Mouse (Mus musculus): ENCODE measurements around the gene Pxn.

DNA sequence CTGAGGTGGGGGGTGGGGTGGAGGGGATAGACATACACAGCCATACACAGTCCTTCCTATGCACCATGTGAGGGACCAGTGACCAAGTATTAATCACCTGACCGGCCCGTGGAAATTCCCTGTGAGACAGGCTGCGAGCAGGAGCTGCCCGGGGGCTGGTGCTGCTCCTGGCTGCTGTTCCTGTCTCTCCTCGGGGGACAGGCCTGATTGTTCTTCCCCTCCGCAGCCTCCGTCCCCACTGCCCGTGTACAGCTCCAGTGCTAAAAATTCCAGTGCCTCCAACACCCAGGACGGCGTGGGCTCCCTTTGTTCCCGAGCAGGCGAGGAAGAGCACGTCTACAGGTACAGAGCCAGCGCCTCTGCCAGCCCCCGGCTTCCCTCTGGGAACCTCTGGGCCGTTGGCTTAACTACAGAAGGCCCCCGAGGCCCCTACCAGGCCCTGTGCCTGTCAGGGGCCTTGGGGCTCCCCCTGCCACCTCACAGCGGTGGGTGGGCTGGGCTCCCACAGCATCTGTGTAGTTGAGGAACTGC is 38.2 kb downstream of the Pxn start:
- no peak for TF ChIP-seq CTCF (IDR thresholded peaks at IDR 0.05; ENCODE audit: low read depth, low read length)
- no peak for TF ChIP-seq POLR2A (IDR thresholded peaks at IDR 0.05; ENCODE audit: extremely low read depth, insufficient read depth, low read length)

Data from liver, adult 2 months (tissue).